Mouse (Mus musculus): ENCODE measurements around the gene Efcab9. TPM values are rescaled to one million over a fixed set of nuclear protein-coding genes. Genes with fewer than 3 reads are reported as not detected.
A peak's percentile ranks its signal among the peaks of the same experiment; 100 is the strongest.

Gene Efcab9
- under 1 TPM in 1 of 2 experiments, not detected in 1; 0.41 TPM for total RNA-seq (2021)

DNA sequence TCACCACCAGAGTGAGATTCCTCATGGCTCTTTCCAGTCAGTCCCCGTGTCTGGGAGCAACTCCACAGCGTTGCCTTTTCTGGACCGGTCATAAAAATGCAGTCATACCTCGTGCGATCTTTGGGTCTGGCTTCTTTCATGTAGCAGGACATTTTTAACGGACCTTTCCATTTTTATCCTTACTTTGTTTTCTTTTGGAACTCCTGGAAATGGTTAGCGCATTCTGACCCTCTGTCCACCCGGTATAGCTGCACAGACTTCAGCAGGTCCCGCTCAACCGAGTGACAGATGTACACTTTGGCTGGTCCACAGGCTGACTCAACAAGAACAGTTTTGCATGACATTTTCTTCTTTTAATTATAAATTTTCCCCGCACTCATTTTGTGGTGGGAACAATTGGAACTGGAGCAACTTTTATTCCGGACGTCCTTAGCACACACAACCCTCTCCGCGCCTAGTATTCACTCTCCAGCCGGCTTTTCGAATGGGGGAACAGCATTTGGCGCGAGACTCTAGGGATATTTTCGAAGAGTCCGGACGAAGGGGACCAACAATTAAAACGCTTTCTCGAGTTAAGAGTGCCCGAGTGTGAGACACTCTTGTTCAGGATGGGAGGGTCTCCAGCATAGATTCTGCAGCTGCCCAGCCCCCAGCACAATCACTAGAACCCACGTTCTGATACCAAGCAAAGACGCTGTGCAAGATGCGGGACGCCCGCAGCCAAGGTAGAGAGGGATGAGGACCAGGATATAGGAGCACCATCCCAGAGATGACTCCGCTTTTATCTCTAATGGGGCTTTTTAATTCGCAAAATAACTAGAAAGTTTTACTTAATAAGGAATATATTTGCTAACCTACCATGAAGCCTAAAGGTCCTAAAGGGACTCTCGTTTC, at the start of gene Efcab9:
TSS of gene Efcab9 (minus strand) at position 211 of the 894 bp plus-strand sequence.
- intact Hi-C loops (cut with DNase I) = loop anchor here (1.0 to 5.0 kb wide), 2 partner anchors 77 to 175 kb away; partner anchors contain the start of gene Ubtd2
- peak; percentile 6 to 32 for DNase-seq

GRCm38 (mm10) chr11:32581031-32581430, 49.1 kb upstream of the Efcab9 start:
- no peak for DNase-seq
- intact Hi-C loops (cut with DNase I) = no loop called here

DNA sequence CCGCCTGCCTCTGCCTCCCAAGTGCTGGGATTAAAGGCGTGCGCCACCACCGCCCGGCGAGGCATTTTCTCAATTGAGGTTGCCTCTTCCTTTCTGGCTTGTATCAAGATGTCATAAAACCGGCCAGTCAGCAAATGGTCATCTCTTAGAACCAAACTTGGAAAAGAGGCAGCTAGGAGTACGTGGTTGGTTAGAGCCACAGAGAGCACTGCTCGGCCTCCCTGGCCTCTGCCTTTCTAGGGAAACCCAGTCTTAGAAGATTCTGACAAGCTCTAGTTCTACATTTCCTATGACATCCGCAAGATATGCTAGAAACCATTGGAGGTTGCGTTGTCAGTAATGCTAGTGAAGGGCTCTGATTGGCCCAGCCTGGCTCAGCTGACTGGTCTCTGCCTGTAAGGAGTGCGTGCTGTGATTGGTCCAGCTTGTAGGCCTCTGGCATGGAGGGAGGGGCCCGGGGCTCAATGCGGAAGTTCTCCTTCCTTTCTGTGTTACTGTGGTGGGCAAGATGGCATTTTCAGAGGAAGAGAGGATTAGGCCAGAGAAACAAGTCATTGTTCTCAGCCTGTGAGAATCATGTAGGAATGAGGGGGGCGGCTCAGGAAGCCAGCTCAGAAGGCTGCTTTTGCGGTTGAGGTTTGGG, 48.5 kb upstream of the Efcab9 start:
- intact Hi-C loops (cut with DNase I) = no loop called here

GRCm38 (mm10) chr11:32576760-32577050, 44.8 kb upstream of the Efcab9 start:
- intact Hi-C loops (cut with DNase I) = no loop called here
- DNase-seq = no peak

More for the DNA sequence above, 48.5 kb upstream of the Efcab9 start:
- DNase-seq = peak in 1 of 2 experiments; percentile 28

GRCm38 (mm10) chr11:32575964-32576759, 44.3 kb upstream of the Efcab9 start:
- no peak for DNase-seq
- intact Hi-C loops (cut with DNase I) = no loop called here

- intact Hi-C loops (cut with DNase I) = no loop called here
- DNase-seq = no peak
These were observed 41.8 kb upstream of the Efcab9 start for GRCm38 (mm10) chr11:32573669-32574068.

GRCm38 (mm10) chr11:32571103-32571502, 39.2 kb upstream of the Efcab9 start:
- peak in 1 of 2 experiments; percentile 2 for DNase-seq
- intact Hi-C loops (cut with DNase I) = no loop called here

- intact Hi-C loops (cut with DNase I) = no loop called here
These were observed 36.9 kb upstream of the Efcab9 start for GRCm38 (mm10) chr11:32568637-32569293.

GRCm38 (mm10) chr11:32568060-32568459, 36.2 kb upstream of the Efcab9 start:
- intact Hi-C loops (cut with DNase I) = no loop called here
- no peak for DNase-seq

More at GRCm38 (mm10) chr11:32568637-32569293, 36.9 kb upstream of the Efcab9 start:
- DNase-seq = no peak

DNA sequence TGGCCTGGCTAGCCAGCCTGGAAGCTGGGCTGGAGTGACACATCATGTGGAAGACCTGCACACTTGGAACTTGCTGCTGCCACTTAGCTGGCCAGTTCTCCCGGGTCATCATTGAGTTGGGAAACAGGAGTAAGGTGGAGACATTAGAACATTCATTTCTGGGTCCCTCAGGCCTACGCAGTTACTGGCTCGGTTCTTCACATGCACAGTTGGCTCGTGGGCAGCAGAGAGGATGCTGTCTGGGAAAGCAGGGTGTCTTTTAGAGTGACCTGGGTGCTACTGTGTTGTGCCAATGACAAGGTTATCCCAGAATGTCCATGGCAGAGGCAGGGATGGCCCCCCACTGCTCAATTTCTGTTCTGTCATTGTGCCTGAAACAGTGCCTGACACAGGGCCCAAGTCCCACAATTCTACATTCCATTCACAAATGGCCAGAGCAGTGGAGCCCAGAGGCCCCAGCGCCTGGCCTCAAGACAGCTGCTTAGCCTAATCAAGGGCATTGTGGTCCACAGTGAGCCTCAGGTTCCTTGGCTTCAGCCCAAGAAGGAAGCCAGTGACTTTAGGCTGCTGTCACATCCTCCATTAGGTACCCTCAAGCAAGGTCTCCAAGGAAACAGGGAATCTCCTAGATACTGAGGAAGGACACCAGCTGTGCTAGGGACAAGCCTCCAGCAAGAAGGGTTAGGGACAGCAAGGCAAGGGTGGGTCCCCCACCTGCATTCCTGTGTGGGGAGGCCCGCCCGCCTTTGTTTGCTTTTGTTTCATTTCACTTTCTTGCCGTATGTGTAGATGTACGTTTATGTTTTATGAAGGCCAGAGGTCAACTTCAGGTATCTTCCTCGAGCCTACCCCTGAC, 35.3 kb upstream of the Efcab9 start:
- DNase-seq = no peak
- intact Hi-C loops (cut with DNase I) = loop anchor here (2.0 kb wide), 1 partner anchor 28 kb away; no protein-coding TSS in a partner anchor

GRCm38 (mm10) chr11:32566184-32566583, 34.3 kb upstream of the Efcab9 start:
- DNase-seq = no peak
- intact Hi-C loops (cut with DNase I) = loop anchor here (2.0 kb wide), 1 partner anchor 27 kb away; no protein-coding TSS in a partner anchor

- intact Hi-C loops (cut with DNase I) = no loop called here
- peak in 1 of 2 experiments; percentile 56 for DNase-seq
These were observed 33.2 kb upstream of the Efcab9 start for GRCm38 (mm10) chr11:32565088-32565487.

DNA sequence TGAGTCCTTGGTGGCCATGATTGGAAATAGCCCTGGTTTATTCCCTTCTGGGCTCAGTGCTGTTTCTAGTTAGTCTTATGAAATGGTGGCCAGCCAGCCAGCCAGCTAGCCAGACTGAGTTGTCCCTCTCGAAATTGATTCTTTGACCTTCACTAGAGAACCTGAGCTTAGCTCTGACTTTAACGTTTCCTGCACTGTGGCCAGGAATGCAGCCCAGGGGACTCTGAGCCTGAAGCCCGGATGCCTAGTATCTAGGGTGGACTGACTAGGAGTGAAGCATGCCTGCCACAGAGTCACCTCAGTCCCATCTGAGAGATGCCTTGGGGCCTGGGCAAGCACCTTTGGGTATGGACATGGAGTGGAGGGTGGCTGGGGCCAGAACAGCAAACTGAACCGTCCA, 32.7 kb upstream of the Efcab9 start:
- DNase-seq = no peak
- intact Hi-C loops (cut with DNase I) = no loop called here

GRCm38 (mm10) chr11:32563660-32564059, 31.8 kb upstream of the Efcab9 start:
- intact Hi-C loops (cut with DNase I) = no loop called here
- no peak for DNase-seq

DNA sequence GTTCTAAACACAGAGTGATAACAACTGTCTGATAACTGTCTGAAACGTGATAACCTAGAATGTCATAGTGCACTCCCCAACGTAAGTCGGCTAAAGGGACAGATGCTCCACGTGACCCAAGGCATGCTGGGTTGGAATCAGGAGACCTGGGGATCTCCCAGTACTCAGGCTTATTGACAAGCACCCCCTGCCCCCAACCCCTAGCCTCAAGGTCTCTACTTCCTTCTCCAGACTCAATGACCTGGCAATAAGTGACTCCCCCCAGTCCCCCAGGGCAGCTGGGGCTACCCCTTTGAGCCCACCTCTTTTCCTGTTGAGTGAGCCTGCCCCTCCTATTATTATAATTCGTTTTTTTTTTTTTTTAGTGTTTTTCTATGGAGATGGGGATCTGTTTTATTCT, 30.8 kb upstream of the Efcab9 start:
- peak in 1 of 2 experiments; percentile 4 for DNase-seq
- intact Hi-C loops (cut with DNase I) = no loop called here

GRCm38 (mm10) chr11:32561465-32562355, 29.8 kb upstream of the Efcab9 start:
- intact Hi-C loops (cut with DNase I) = no loop called here
- DNase-seq = peak; percentile 13 to 29

- DNase-seq = peak in 1 of 2 experiments; percentile 18
These were observed 28.3 kb upstream of the Efcab9 start for GRCm38 (mm10) chr11:32560015-32560770.

More at GRCm38 (mm10) chr11:32560015-32560770, 28.3 kb upstream of the Efcab9 start:
- intact Hi-C loops (cut with DNase I) = no loop called here

Measured in heart, postnatal 36 days (tissue).